Mouse (Mus musculus) cerebellum, adult (tissue): ENCODE measurements around the gene Ezr.

Source experiments
- ATAC-seq: cut with Nextera tagmentation; 2 replicates; pipeline ENCODE4 v1.9.2; 2017; ENCODE audit warnings: mild to moderate bottlenecking, moderate library complexity, mixed read lengths; ENCODE audit not compliant: insufficient number of reproducible peaks, low FRiP score, low TSS enrichment

Gene Ezr

GRCm38 (mm10) chr17:6772490-6772773, 10.2 kb downstream of the Ezr start:
- ATAC-seq = no peak

GRCm38 (mm10) chr17:6771661-6772489, 10.7 kb downstream of the Ezr start:
- ATAC-seq = no peak

- ATAC-seq = no peak
These were observed 13.0 kb downstream of the Ezr start for GRCm38 (mm10) chr17:6769602-6770001.

- no peak for ATAC-seq
These were observed 14.2 kb downstream of the Ezr start for GRCm38 (mm10) chr17:6768301-6768788.

GRCm38 (mm10) chr17:6767771-6768170, 14.8 kb downstream of the Ezr start:
- no peak for ATAC-seq

- no peak for ATAC-seq
These were observed 15.8 kb downstream of the Ezr start for GRCm38 (mm10) chr17:6766823-6767222.

GRCm38 (mm10) chr17:6765886-6766285, 16.7 kb downstream of the Ezr start:
- ATAC-seq = no peak

GRCm38 (mm10) chr17:6764730-6765129, 17.9 kb downstream of the Ezr start:
- ATAC-seq = no peak

- no peak for ATAC-seq
These were observed 18.4 kb downstream of the Ezr start for GRCm38 (mm10) chr17:6764227-6764593.

- ATAC-seq = no peak
These were observed 18.9 kb downstream of the Ezr start for GRCm38 (mm10) chr17:6763513-6764226.

- ATAC-seq = no peak
These were observed 22.8 kb downstream of the Ezr start for GRCm38 (mm10) chr17:6759717-6760292.

GRCm38 (mm10) chr17:6758845-6759244, 23.7 kb downstream of the Ezr start:
- ATAC-seq = no peak

GRCm38 (mm10) chr17:6757902-6758301, 24.7 kb downstream of the Ezr start:
- no peak for ATAC-seq

- ATAC-seq = no peak
These were observed 26.7 kb downstream of the Ezr start for GRCm38 (mm10) chr17:6755873-6756272.

- ATAC-seq = no peak
These were observed 27.4 kb downstream of the Ezr start for GRCm38 (mm10) chr17:6755176-6755575.

- no peak for ATAC-seq
These were observed 30.2 kb downstream of the Ezr start for GRCm38 (mm10) chr17:6752375-6752774.

- ATAC-seq = no peak
These were observed 31.2 kb downstream of the Ezr start for GRCm38 (mm10) chr17:6751221-6751859.

- ATAC-seq = no peak
These were observed 33.7 kb downstream of the Ezr start for GRCm38 (mm10) chr17:6748779-6749464.

GRCm38 (mm10) chr17:6747478-6747877, 35.1 kb downstream of the Ezr start:
- ATAC-seq = no peak

GRCm38 (mm10) chr17:6746452-6747231, 35.9 kb downstream of the Ezr start:
- ATAC-seq = no peak
